Mouse (Mus musculus) WW6 (cell line): Measurements from ENCODE around the gene Zkscan3.

Source experiments
- DNase-seq: peaks from one replicate; pipeline ENCODE4 v3.0.0-alpha.2; 2013; ENCODE audit warnings: low read depth, low spot score

Zkscan3 gene

DNA sequence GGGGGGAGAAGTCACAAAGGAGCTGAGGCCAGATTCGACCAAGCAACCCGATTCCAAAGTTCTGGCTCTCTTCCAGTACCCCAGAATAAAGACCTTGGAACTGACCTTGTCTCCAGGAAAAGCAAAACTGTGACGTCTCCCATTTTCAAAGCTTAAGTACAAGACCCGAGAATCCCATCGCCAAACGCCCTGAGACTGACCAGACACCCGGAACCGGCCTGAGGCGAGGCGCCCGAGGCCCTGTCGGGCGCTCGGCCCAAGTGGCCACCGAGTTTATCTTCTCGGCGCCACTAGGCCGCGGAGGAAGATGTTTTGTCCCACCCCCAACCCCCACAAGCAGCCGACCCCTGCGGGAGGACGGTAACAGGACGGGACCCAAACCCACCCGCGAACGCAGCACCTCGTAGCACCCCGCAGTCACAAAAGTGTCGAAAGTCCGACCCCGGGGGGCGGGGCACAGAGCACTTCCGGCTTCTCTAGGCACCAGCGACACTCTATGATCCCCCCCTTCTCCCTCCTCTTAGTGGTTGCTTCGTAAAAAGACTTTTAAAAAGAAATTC, at the start of gene Zkscan3:
TSS of gene Zkscan3 (minus strand) at position 469 of the 560 bp plus-strand sequence.
- peak; percentile 52 for DNase-seq

DNA sequence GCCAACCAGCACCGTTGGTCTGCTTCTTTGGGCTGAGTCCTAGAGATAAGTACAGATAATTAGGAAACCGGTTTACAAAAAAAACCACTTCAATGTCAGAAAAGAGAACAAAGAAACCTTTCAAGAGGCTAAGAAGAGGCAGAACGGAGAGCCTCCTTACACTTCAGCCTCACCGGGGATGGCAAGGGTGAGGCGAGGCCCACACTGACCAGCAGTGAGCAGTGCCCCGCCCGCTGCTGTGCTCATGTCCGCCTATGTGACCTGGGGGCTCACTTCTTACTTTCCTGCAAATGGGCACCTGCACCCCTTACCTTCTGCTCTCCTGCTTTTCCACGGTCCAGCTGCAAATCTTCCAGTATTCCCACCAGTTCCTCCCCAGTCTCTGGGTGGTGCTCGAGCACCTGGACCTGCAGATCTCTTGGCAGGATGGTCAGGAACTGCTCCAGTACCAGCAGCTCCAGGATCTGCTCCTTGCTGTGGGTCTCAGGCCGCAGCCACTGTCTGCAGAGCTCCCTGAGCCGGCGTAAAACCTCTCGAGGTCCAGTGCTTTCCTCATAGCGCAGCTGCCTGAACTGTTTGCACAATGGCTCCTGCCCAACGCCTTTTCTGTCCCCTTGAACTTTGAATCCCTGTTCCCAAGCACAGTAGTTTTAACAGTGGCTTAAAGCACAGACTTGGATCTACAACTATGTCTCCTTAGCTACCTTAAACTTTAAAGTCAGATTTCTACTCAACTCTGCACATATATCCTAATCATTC, 45.5 kb upstream of the Zkscan3 start:
- no peak for DNase-seq

DNA sequence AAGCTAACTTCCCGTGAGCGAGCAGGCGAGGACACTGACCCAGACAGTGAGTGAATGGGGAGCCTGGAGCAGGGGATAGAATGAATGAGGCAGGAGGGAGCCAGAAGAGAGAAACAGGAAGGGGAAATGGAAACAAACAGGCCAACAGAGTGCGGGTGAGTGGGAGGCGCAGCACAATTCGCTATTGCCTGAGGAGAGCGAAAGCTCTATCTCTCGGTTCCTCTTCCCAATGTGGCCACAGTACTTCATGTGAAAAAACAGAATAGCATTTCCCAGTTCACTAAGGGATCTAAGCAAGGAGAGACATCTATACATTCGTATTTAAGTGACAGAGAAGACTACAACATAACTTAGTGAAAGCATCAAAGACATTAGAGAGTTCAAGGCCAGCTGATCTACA, 44.2 kb upstream of the Zkscan3 start:
- DNase-seq: no peak

DNA sequence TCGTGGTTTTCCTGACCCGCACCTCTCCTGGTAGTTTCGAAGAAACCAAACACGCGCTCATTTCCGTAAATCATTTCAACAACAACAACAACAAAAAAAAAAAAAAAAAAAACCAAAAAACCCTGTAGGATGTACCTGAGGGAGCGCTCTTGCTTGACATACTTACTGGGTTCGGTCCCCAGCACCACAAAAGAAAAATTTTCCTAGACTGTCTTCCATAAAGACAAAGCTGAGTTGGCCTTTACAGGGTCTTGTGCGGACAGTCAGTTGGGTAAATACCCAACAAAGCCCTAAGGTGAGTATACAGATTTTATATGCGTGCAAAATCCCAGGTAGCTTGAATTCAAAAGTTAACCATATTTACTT, 38.6 kb upstream of the Zkscan3 start:
- DNase-seq: no peak

DNA sequence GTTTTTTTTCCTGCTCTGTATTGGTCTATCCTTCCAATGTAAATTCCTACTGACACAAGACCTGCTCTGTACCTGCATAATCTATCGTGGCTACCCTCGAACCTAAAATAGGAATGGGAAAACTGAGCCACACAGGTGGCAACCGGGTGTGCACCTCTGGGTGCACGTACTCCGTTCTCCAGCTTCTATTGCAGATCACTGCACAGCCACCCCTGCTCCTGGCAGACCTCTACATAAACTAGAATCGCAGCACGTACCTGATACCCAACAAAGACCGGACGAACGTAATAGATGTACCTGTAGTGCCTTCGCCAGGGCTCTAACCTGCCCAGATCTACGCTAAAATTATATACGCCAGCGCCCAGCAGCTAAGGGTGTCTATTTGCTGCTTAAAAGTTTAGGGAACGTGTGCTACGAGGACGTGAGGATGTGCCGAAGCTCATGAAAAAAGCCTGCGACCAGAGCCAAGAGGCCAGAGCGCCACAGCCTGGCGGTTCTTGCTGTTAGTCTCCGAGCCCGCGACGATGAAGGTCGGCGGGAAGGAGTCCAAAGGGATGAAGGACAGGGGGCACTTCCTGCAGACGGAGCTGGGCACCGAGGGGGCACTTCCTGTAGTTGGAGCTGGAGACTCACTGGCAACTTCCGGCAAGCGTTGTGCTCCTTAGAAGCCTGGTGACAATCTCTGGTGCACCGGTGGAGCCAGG, 38.1 kb upstream of the Zkscan3 start, which contains the start of gene Pgbd1:
TSS of gene Pgbd1 (minus strand) at position 556 of the 704 bp plus-strand sequence.
- DNase-seq: peak; percentile 14

DNA sequence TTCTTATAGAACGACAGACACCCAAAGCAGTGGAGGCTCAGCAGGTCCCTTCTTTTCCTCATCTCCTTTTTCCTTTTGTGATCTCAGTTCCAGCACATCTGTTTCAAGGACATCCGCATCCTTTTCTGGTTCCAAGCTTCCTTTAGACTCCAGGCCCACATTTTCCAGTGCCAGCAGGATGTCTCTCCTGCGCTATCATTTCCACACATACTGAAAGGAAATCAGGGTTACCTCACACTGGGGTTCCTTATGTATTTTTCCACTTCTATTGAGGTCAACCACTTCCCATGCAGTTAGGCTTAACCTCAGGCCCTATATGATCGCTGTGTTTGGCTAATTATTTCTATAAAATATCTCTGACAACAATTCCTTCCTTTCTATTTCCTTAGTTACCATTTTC, 32.9 kb upstream of the Zkscan3 start:
- no peak for DNase-seq

DNA sequence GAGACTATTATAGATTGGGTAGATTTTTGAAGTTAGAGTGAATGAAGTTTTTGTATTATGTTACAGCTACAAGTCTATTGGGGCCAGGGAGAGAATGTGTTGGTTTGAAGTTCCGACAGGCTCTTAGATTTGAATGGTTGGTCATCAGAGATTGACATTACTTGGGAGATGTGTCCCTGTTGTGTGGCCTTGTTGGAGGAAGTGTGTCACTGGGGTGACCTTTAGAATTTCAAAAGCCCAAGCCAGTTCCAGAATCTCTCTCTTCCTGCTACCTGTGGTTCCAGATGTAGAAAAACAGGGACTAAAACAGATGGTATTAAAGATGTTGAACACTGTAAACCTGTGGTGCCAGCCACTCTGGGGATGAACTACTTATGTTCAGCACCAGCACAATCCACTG, 25.1 kb upstream of the Zkscan3 start:
- DNase-seq: no peak

DNA sequence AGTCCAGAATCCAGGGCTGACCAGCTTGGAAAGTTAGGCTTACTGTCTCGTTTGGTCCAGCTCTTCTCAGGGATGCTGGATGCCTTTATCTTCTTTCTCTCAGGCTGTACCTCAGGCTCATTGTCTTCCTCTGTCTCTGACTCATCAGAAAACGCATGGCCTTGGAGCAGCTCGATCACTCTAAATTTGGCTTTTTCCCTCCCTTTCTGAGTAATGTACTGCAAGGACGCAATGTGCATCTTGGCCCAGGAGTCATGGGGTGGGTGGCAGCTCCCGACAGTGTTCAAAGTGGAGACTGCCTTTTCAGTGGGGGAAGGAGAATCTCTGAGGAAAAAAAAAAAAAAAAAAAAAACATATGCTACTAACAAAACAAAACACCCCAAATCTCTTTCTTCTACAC, 20.7 kb upstream of the Zkscan3 start:
- DNase-seq: no peak

DNA sequence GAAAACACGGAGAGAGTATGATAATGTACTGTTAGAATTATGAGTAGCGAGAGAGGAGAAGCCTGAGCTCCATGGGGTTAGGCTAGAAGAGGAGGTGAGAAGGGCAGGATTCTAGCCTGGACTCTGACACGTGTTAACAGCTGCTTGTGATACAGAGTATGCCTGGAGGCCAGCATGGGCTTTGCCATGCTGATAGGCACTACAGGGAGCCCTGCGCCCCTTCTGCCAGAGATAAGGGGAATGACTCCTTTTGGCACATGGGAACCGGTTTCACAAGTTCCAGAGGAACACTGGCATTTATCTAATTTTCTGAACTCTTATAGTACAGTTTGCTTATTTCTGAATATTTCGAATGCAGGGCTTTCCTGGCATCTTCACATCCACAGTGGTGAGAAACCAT, 16.3 kb upstream of the Zkscan3 start:
- DNase-seq: no peak

DNA sequence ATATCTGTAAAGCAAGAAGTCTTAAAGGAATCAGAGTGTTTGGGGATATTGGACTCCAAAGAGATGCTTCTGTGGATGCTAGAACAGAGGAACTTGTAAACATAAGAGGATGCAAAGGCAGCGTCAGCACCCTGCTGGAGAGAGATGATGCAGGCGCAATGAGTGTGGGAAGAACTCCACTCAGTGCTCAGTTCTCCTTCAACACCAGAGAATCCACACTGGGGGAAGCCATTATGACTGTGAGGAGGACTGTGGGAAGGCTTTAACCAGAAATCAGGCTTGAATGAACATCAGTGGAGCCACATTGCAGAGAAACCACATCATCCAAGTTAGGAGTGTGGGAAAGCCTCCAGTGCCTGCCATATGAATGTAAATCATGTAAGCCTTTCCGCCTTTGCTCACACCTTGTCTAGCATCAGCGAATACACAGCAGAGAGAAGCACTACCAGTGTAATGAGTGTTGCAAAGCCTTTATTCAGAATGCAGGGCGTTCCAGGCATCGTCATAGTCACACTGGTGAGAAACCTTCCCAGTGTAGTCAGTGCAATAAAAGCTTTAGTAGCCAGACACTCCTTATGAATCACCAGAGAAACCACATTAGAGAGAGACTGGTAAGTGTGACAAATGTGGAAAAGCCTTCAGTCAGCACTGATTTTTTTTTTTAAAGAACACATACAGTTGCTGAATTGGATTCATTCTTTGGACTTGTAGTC, 14.9 kb upstream of the Zkscan3 start:
- DNase-seq: no peak

DNA sequence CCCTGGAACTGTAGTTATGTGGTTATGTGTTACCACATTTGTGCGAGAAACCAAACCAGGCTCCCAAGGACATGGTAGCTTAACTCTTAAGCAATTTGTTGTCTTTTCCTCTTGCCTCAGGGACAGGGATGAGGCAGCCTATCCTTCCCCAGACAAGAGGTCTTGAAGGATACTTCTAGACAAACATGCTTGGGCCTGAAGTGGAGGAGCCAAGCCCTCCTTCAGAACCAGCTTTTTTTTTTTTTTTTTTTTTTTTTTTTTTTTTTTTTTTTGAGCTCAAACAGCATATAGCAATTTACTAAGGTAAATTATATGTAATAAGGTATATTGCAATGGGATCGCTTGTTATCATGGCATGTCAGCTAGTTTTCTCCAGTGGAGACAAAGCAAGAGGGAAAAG, 13.2 kb upstream of the Zkscan3 start:
- DNase-seq: no peak

DNA sequence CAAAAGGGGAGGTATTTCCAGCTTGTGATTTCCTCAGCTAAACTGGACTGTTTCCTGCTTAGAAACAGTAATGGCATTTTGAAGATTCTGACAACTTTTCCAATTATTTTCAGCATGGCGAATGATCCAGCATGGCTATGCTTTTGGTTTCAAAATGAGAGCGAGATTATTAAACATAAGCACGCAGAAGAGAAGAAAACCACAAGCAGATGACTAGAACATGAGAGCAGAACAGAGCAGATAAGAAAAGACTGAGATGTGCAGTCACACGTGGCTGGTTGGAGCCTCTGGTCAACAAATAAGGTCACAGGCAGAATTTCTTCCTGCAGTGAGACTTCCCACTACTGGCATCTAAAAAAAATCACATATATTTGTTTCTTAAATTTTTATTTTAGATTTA, 12.7 kb upstream of the Zkscan3 start:
- DNase-seq: no peak

DNA sequence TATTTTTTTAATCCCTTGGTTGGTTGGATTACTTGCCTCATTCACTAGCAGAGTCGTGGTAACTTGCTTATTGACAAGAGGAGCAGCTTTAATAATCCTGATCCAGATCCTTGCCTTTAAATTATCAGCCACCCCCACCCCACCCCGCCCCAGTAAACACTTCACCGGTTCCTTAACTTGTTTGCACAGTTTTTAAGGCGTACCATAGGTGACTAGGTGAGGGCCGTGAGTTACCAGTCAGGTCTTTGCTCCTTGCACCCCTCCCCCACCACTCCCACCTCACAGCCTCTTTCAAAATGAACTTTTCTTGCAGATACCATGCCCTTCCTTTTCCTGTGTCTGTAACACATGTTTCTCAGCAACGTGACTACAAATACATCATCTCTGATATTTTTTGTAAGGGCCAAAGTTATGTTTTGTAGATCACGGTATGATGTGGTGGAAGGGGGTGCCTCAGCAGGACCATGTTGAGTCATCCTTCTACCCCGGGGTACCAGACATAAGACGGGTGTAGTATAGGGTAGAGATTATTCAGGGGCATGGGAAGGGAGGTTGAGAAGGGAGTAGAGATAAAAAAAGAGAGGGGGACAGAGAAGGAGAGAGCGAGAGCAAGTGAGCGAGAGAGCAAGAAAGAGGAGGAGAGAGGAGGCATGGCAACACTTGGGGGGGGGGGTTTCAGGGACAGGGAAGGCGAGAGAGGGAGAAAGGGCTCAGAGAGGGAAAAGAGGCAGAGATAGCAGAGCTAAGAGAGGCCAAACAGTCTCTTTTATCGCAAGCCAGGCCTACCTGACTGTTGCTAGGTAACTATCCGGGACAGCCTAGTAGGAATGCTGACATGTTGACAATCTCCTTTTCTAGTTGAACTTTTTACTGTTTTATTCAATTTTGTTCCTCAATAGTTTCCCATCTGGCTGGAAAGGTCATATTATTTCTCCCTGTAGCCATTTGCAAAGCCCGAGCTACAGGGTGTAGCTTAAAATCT, 12.0 kb upstream of the Zkscan3 start:
- DNase-seq: no peak

DNA sequence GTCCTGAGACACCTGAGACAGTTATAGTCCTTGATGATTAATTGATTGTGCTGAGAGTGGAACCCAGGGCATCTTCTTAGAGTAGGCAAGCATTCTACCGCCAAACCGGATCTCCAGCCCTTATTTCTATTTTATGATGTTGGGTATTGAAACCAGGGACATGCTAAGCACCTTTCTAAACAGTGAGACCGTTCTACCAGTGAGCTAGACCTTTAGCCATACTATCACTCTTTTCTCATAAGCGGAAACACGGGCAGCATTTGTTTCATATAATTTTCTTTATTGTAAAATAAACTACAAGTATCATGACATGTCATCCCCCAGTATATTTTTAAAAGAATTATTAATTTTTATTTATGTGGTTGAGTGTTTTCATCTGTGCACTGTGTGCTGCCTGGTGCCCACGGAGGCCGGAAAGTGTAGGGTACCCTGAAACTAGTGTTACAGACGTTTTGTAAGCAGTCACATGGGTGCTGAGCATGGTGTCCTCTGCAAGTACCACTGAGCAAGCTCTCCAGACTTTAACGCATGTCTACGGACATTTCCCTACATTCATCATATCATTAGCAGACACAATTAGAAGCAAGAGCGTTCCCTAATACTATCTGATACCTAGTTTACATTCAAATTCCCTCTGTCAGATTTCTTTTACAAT, 6.4 kb upstream of the Zkscan3 start:
- no peak for DNase-seq

DNA sequence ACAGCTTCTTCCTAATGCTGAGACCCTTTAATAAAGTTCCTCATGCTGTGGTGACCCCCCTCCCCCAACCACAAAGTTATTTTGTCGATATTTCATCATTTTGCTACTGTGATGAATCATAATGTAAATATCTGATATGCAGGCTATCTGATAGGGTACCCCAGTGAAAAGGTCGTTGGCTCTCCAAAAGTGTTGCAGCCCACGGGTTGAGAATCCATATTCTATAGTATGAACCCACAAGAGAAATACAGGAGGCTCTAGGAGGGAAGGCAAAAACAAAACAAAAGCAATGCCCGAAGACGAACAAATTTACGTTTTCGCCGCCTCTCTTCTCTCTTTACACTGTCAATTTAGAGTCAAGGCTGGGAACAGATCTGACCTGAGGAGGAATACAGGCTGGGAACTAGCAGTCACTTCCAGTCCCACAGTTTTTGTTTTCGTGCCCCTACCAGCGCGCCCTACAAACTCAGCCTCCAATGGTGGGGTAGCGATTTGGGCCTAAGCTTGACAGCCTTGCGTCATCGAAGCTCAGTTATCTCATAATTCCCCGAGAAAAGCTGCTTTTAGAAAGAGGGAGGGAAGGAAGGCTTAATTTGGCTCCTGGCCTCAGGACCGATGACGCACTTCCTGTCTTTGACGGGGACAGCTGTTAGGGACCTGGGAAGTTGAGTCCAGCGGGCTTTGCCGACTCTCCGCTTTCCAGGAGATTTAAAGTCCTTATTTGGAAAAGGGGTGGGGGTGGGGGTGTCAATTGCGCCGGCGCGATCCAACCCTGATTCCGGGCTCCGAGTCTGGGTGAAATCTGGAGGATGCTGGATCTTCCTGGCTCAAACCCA, 5.6 kb upstream of the Zkscan3 start:
- DNase-seq: peak; percentile 20

DNA sequence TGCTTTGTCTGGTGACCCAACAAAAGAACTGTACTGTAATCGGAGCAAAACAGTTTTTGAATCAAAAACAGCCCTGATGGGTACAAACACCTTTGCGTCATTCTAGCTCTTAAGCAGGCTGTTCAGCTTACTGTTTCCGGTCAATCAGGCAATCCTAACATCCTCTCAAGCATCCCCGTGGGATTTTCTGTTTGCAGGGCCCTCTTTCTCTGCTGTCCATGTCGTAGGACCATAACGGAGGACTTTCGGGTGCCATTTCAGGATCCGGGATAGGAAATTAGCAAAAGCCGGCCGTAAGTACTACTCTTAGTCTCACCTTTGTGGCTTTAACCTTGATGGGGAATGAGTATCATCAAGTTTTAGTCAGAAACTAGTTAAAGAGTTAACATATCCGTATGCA, 4.8 kb upstream of the Zkscan3 start:
- no peak for DNase-seq

DNA sequence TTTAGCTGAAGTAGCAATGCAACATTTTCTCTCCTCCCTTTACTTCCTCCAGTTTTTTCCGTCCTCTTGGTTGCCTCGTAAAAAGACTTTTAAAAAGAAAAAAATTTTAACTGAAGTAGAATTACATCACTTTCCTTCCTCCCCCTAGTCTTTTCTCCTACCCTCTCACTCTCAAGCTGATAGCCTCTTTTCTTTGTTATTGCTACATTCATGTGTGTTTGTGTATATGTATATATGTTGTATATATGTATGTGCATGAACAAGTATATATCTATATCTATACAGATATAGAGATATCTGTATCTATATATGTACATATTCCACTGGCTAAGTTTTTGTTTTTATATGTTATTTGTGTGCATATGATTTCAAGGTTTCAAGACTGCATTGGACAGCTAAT, 293 bp upstream of the Zkscan3 start:
- DNase-seq: no peak

DNA sequence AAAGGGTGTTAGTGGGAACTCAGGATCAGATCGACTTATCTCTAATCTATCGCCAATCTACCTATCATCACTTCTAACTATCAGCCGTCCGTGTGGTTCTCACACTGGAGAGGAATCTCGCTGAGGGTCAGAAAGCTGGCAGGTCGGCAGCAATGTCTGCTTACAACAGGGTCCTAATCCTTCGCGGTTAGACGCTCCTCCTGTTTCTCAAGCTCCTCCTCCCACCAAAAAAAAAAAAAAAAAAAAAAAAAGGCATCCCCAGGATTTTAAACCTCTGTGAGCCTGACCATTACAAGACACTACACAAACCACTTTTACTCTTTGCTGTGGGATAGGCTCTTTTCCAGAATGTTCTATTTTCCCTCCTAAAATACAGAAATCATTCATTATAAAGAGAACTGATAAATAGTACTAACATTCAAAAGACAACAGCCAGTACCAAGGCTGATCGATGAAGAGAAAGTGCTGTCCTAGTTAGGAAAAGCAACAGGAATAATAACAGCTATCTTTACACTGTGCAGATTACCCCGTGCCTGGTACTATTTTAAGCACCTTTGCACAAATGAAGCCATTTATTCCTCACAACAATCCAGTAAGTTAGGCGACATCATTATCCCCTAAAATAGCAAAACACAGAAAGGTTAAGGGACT, 794 bp downstream of the Zkscan3 start:
- no peak for DNase-seq

DNA sequence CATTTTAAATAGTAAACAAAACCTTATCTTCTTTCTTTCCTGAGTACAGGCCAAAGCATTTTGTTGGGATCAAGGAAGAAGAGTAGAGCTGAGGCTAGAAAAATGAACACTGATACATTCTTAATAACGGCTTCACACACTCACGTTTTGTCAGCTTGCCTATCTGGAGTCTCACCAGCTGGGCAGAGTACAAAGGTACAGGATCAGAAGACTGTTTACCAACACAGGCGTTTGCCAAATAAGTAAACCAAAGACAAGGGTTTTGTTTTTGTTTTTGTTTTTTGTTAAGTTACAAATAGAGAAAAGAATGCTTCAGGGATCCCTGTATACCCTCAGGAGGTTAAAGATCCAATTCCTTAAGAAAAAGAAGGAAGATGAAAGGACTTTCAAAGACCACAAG, 1.4 kb downstream of the Zkscan3 start:
- DNase-seq: no peak
